Mouse (Mus musculus): ENCODE measurements around the gene Gm20538. TPM values are rescaled to one million over a fixed set of nuclear protein-coding genes. Genes with fewer than 3 reads are reported as not detected.
A peak's percentile ranks its signal among the peaks of the same experiment; 100 is the strongest.

Gene Gm20538
- total and polyA plus RNA-seq, 3 experiments, result not detected

- Histone ChIP-seq H3K9me3 (replicated peaks; ENCODE audit: insufficient read depth, low read length) (no peaks in the 10 kb centered on the region), H3K4me1 (ENCODE audit: control insufficient read depth in 1 of 2, insufficient read depth in 2 of 2, low read length in 2 of 2) (no peaks in the 10 kb centered on the region), H3K4me3 (ENCODE audit: control insufficient read depth in 1 of 2, insufficient read depth in 1 of 2, low read depth in 2 of 2, low read length in 2 of 2) (no peak overlapping the region), H3K9ac (ENCODE audit: control insufficient read depth, low read depth, low read length, poor library complexity, severe bottlenecking) (no peak overlapping the region), H3K27ac (ENCODE audit: control insufficient read depth, low read depth, low read length) (no peak overlapping the region), H3K79me2 (ENCODE audit: control insufficient read depth, insufficient read depth, low read length, poor library complexity) (no peaks in the 10 kb centered on the region), H3K36me3 (ENCODE audit: control insufficient read depth in 1 of 2, insufficient read depth in 2 of 2, low read length in 2 of 2) (peaks cover 0 to 1% of the 10 kb centered on the region in 2 experiments; a peak in 2 of 4 replicates), H3K27me3 (ENCODE audit: control insufficient read depth in 1 of 2, insufficient read depth in 2 of 2, low read length in 2 of 2) (no peaks in the 10 kb centered on the region)
- peak; percentile 85 for DNase-seq (ENCODE audit: low read depth, low spot score)
- TF ChIP-seq ZNF384 (IDR thresholded peaks at IDR 0.05; ENCODE audit: low read depth, low read length) (peak; percentile 80), ZMIZ1 (IDR thresholded peaks at IDR 0.05; ENCODE audit: low read depth, low read length) (no peak), USF2 (IDR thresholded peaks at IDR 0.05; ENCODE audit: borderline replicate concordance in 1 of 2, insufficient read depth in 1 of 2, low read depth in 1 of 2, low read length in 2 of 2) (no peak), BHLHE40 (IDR thresholded peaks at IDR 0.05; ENCODE audit: borderline replicate concordance, low read depth, low read length) (no peak), RCOR1 (IDR thresholded peaks at IDR 0.05; ENCODE audit: low read depth, low read length) (no peak), MYB (IDR thresholded peaks at IDR 0.05; ENCODE audit: low read depth, low read length) (no peak), JUND (IDR thresholded peaks at IDR 0.05; ENCODE audit: low read depth, low read length) (no peak), ETS1 (IDR thresholded peaks at IDR 0.05; ENCODE audit: low read depth, low read length) (no peak), ZKSCAN1 (IDR thresholded peaks at IDR 0.05; ENCODE audit: low read depth, low read length) (no peak), TAL1 (IDR thresholded peaks at IDR 0.05; ENCODE audit: low read length) (no peak), CHD1 (IDR thresholded peaks at IDR 0.05; ENCODE audit: low read depth, low read length) (no peak), CTCF (IDR thresholded peaks at IDR 0.05 in 2 of 3, conservative IDR thresholded peaks at IDR 0.05 in 1 of 3; ENCODE audit: control insufficient read depth in 1 of 3, insufficient read depth in 1 of 3, low read depth in 2 of 3, low read length in 3 of 3, poor library complexity in 1 of 3, severe bottlenecking in 1 of 3) (peak; percentile 60 to 90 (median 86)), POLR2AphosphoS5 (IDR thresholded peaks at IDR 0.05; ENCODE audit: borderline replicate concordance, low read depth, low read length) (no peak), POLR2A (IDR thresholded peaks at IDR 0.05; ENCODE audit: control insufficient read depth in 1 of 2, insufficient read depth in 1 of 2, low read depth in 1 of 2, low read length in 2 of 2, poor library complexity in 1 of 2) (no peak), MXI1 (IDR thresholded peaks at IDR 0.05; ENCODE audit: low read depth, low read length) (no peak), EP300 (IDR thresholded peaks at IDR 0.05; ENCODE audit: low read depth in 1 of 2, low read length in 2 of 2) (no peak), HCFC1 (IDR thresholded peaks at IDR 0.05; ENCODE audit: low read depth, low read length) (no peak), SMC3 (IDR thresholded peaks at IDR 0.05; ENCODE audit: low read depth, low read length) (peak; percentile 80), ELF1 (IDR thresholded peaks at IDR 0.05; ENCODE audit: low read depth, low read length) (no peak), POLR2AphosphoS2 (IDR thresholded peaks at IDR 0.05; ENCODE audit: low read length) (no peak), MAZ (IDR thresholded peaks at IDR 0.05; ENCODE audit: low read depth, low read length) (no peak), GABPA (IDR thresholded peaks at IDR 0.05; ENCODE audit: low read depth, low read length) (no peak), TCF12 (IDR thresholded peaks at IDR 0.05; ENCODE audit: low read depth, low read length) (no peak), RAD21 (IDR thresholded peaks at IDR 0.05; ENCODE audit: low read depth, low read length) (peak; percentile 64), KAT2A (conservative IDR thresholded peaks at IDR 0.05; ENCODE audit: low read depth, low read length) (no peak), SIN3A (IDR thresholded peaks at IDR 0.05; ENCODE audit: low read length) (no peak), GATA1 (IDR thresholded peaks at IDR 0.05; ENCODE audit: low read depth, low read length) (peak; percentile 61; the same call in 1 of the 2 replicates), NELFE (IDR thresholded peaks at IDR 0.05; ENCODE audit: low read depth, low read length) (no peak), NRF1 (IDR thresholded peaks at IDR 0.05; ENCODE audit: insufficient read depth, low read depth, low read length, poor library complexity, severe bottlenecking) (no peak), USF1 (IDR thresholded peaks at IDR 0.05; ENCODE audit: low read depth, low read length) (no peak), MAX (IDR thresholded peaks at IDR 0.05; ENCODE audit: low read length) (no peak), ZC3H11A (IDR thresholded peaks at IDR 0.05; ENCODE audit: low read depth, low read length) (peak; percentile 28; the same call in 1 of the 2 replicates), TBP (IDR thresholded peaks at IDR 0.05; ENCODE audit: low read depth, low read length) (no peak), UBTF (IDR thresholded peaks at IDR 0.05; ENCODE audit: borderline replicate concordance, insufficient read depth, low read depth, low read length) (no peak), CHD2 (IDR thresholded peaks at IDR 0.05; ENCODE audit: low read length) (no peak), MEF2A (IDR thresholded peaks at IDR 0.05; ENCODE audit: extremely low read depth, insufficient replicate concordance, low read depth, low read length, poor library complexity, severe bottlenecking) (no peak), MAFK (IDR thresholded peaks at IDR 0.05; ENCODE audit: borderline replicate concordance, low read depth, low read length) (no peak), E2F4 (IDR thresholded peaks at IDR 0.05; ENCODE audit: borderline replicate concordance, low read depth, low read length) (no peak), MYC (IDR thresholded peaks at IDR 0.05; ENCODE audit: low read depth, low read length) (no peak)
Measured at GRCm38 (mm10) chr19:44544775-44545174, 7.9 kb downstream of the Gm20538 start.

Measured in MEL (cell line).